Mouse (Mus musculus) myocyte (in vitro differentiated cells): ENCODE results near the gene Man1c1.

Experiments
- E2F4 ChIP-seq: IDR thresholded peaks from one replicate; pipeline ENCODE4 v1.6.1; 2011; ENCODE audit warnings: mild to moderate bottlenecking, control low read depth, moderate library complexity; ENCODE audit not compliant: insufficient read depth
- POLR2A ChIP-seq: IDR thresholded peaks from one replicate; pipeline ENCODE4 v1.6.1; 2011; ENCODE audit warnings: low read depth, mild to moderate bottlenecking, control low read depth, moderate library complexity; ENCODE audit not compliant: insufficient read length
- SRF ChIP-seq: IDR thresholded peaks from one replicate; pipeline ENCODE4 v1.6.1; 2011; ENCODE audit warnings: low read depth; ENCODE audit not compliant: control insufficient read depth, insufficient read length
- TCF12 ChIP-seq: IDR thresholded peaks from one replicate; pipeline ENCODE4 v1.6.1; 2011; ENCODE audit warnings: mild to moderate bottlenecking, control low read depth; ENCODE audit not compliant: poor library complexity, insufficient read depth, severe bottlenecking
- TCF3 ChIP-seq: IDR thresholded peaks from one replicate; pipeline ENCODE4 v1.6.1; 2011; ENCODE audit warnings: low read depth, control low read depth; ENCODE audit not compliant: insufficient read length
- USF1 ChIP-seq: IDR thresholded peaks from one replicate; pipeline ENCODE4 v1.6.1; 2011; ENCODE audit warnings: low read depth, mild to moderate bottlenecking, control low read depth, moderate library complexity

DNA sequence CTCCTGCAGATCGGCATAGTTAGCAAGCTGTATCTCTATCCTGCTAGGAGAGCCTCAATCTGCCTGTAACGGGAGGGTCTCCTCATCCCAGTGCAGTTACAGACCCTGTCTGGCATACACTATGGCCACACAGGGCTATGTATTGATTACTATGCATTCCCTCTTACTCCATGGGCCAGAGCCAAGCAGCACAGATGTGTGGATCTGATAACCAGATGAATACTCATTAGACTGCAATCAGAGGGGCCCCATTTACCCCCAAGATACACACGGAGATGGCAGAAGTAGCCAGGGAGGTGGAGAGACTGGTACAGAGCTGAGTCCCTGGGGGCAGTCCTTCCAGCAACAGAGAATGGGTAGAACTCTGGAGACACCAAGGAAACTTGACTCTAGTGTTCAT is 101.5 kb downstream of the Man1c1 start:
- TF ChIP-seq TCF3 (no peak), TCF12 (no peak), SRF (no peak), POLR2A (no peak), USF1 (no peak), E2F4 (no peak)
